Mouse (Mus musculus) intestine, embryonic 16.5 days (tissue): ENCODE data around the gene Aff3. TPM values are rescaled to one million over a fixed set of nuclear protein-coding genes. Genes with fewer than 3 reads are reported as not detected.
"Not testable (repeated sequence)": the region's sequence is repeated elsewhere in the genome, so short reads cannot be mapped to it uniquely, and the experiment has no call there.

Experiments
- ATAC-seq: fragments of 200-750 bp; cut with Nextera tagmentation; 2 replicates; pipeline ENCODE4 v1.8.0; 2017; ENCODE audit warnings: moderate TSS enrichment, moderate library complexity
- H3K27ac ChIP-seq: fragments of 300-500 bp; sonication (generic); 2 replicates; pipeline ENCODE4 v1.5.1; 2014; ENCODE audit warnings: mild to moderate bottlenecking, low read length
- H3K27me3 ChIP-seq: fragments of 300-500 bp; sonication (generic); replicated peaks from 2 replicates; pipeline ENCODE4 v1.6.1; 2014; ENCODE audit warnings: low read length, control low read depth, mixed read lengths; ENCODE audit not compliant: control insufficient read depth, insufficient read depth
- H3K36me3 ChIP-seq: fragments of 300-500 bp; sonication (generic); 2 replicates; pipeline ENCODE4 v1.6.1; 2014; ENCODE audit warnings: low read length, control low read depth; ENCODE audit not compliant: control insufficient read depth, insufficient read depth
- H3K4me1 ChIP-seq: fragments of 300-500 bp; sonication (generic); 2 replicates; pipeline ENCODE4 v1.6.1; 2014; ENCODE audit warnings: low read length, control low read depth, mixed read lengths; ENCODE audit not compliant: control insufficient read depth, insufficient read depth
- H3K4me2 ChIP-seq: fragments of 300-500 bp; sonication (generic); 2 replicates; pipeline ENCODE4 v1.6.1; 2014; ENCODE audit warnings: low read depth, low read length, control low read depth
- H3K4me3 ChIP-seq: fragments of 300-500 bp; sonication (generic); 2 replicates; pipeline ENCODE4 v1.5.1; 2014; ENCODE audit warnings: mild to moderate bottlenecking, low read length
- H3K9ac ChIP-seq: fragments of 300-500 bp; sonication (generic); 2 replicates; pipeline ENCODE4 v1.6.1; 2014; ENCODE audit warnings: low read depth, low read length
- H3K9me3 ChIP-seq: fragments of 300-500 bp; sonication (generic); 2 replicates; pipeline ENCODE4 v1.6.1; 2016; ENCODE audit warnings: low read length, control low read depth; ENCODE audit not compliant: control insufficient read depth
- WGBS: fragments of 180-500 bp; shearing (Covaris S2); extraction: QIAGEN DNeasy Blood & Tissue Kit; methylation state at CpG from one replicate; pipeline ENCODE4 v1.1.7; 2014; 5-methylcytosine and 5-hydroxymethylcytosine counted together
- polyA plus RNA-seq: library from polyadenylated mRNA; unstranded; fragments of >200 nt; fragmentation: Nextera tagmentation; extraction: Ambion mirVana; gene quantifications from 2 replicates; pipeline ENCODE4 v1.2.1, GENCODE M21; 2015

Gene Aff3
- polyA plus RNA-seq, 1 experiment from 2014 or later = 2.1 TPM

- no peaks in the 10 kb centered on the region for H3K9me3 ChIP-seq
- peaks cover 16% of the 10 kb centered on the region; the same call in 1 of the 2 replicates for H3K4me1 ChIP-seq
- WGBS = 56% methylated on average over 4 of the region's 4 CpGs
Measured at GRCm38 (mm10) chr1:38437671-38438070, 227.1 kb downstream of the Aff3 start.

GRCm38 (mm10) chr1:38436471-38437340 is 228.0 kb downstream of the Aff3 start:
- WGBS = 43% methylated on average over 12 of the region's 12 CpGs
- Histone ChIP-seq H3K27me3 (no peaks in the 10 kb centered on the region), H3K4me3 (no peak overlapping the region), H3K4me2 (no peak overlapping the region), H3K9ac (no peak overlapping the region), H3K4me1 (peaks cover 16% of the 10 kb centered on the region; the same call in 1 of the 2 replicates), H3K27ac (no peak overlapping the region), H3K36me3 (no peaks in the 10 kb centered on the region), H3K9me3 (no peaks in the 10 kb centered on the region)
- ATAC-seq = no peak

More at GRCm38 (mm10) chr1:38437671-38438070, 227.1 kb downstream of the Aff3 start:
- Histone ChIP-seq H3K27me3 (no peaks in the 10 kb centered on the region), H3K27ac (no peak overlapping the region), H3K4me3 (no peak overlapping the region), H3K9ac (no peak overlapping the region), H3K36me3 (no peaks in the 10 kb centered on the region), H3K4me2 (no peak overlapping the region)
- ATAC-seq = no peak

GRCm38 (mm10) chr1:38430311-38430710 is 234.4 kb downstream of the Aff3 start:
- H3K9ac ChIP-seq, H3K4me2 ChIP-seq, H3K4me3 ChIP-seq, H3K4me1 ChIP-seq, ATAC-seq, H3K9me3 ChIP-seq, H3K27me3 ChIP-seq, H3K36me3 ChIP-seq, H3K27ac ChIP-seq: not testable (repeated sequence)
- 94% methylated on average over 12 of the region's 12 CpGs for WGBS

GRCm38 (mm10) chr1:38428708-38429683 is 235.8 kb downstream of the Aff3 start:
- no peak overlapping the region for H3K4me2 ChIP-seq
- no peak overlapping the region for H3K9ac ChIP-seq
- H3K36me3 ChIP-seq = no peaks in the 10 kb centered on the region
- H3K9me3 ChIP-seq = no peaks in the 10 kb centered on the region
- no peak overlapping the region for H3K27ac ChIP-seq
- 57% methylated on average over 13 of the region's 13 CpGs for WGBS
- H3K27me3 ChIP-seq = no peaks in the 10 kb centered on the region
- H3K4me1 ChIP-seq = 0 out of 2 replicates have a peak, but pooled peaks cover 3% of the 10 kb centered on the region
- no peak overlapping the region for H3K4me3 ChIP-seq
- no peak for ATAC-seq

GRCm38 (mm10) chr1:38422921-38423320 is 241.8 kb downstream of the Aff3 start:
- Histone ChIP-seq H3K27ac (no peak overlapping the region), H3K9ac (no peak overlapping the region), H3K9me3 (no peaks in the 10 kb centered on the region), H3K27me3 (no peaks in the 10 kb centered on the region), H3K4me1 (0 out of 2 replicates have a peak, but pooled peaks cover 3% of the 10 kb centered on the region), H3K4me2 (no peak overlapping the region), H3K4me3 (no peak overlapping the region), H3K36me3 (no peaks in the 10 kb centered on the region)
- 76% methylated on average over 6 of the region's 6 CpGs for WGBS
- ATAC-seq = no peak

- H3K27ac ChIP-seq = no peak overlapping the region
- H3K36me3 ChIP-seq = no peaks in the 10 kb centered on the region
Measured at GRCm38 (mm10) chr1:38419331-38419730, 245.4 kb downstream of the Aff3 start.

GRCm38 (mm10) chr1:38418181-38419032 is 246.3 kb downstream of the Aff3 start:
- Histone ChIP-seq H3K27me3 (no peaks in the 10 kb centered on the region), H3K9me3 (no peaks in the 10 kb centered on the region), H3K36me3 (no peaks in the 10 kb centered on the region), H3K4me2 (no peak overlapping the region), H3K27ac (no peak overlapping the region), H3K4me3 (no peak overlapping the region), H3K9ac (no peak overlapping the region), H3K4me1 (no peaks in the 10 kb centered on the region)
- no peak for ATAC-seq
- 57% methylated on average over 12 of the region's 12 CpGs for WGBS

More at GRCm38 (mm10) chr1:38419331-38419730, 245.4 kb downstream of the Aff3 start:
- WGBS = 82% methylated on average over 4 of the region's 4 CpGs
- Histone ChIP-seq H3K9ac (no peak overlapping the region), H3K4me3 (no peak overlapping the region), H3K9me3 (no peaks in the 10 kb centered on the region), H3K27me3 (no peaks in the 10 kb centered on the region), H3K4me2 (no peak overlapping the region), H3K4me1 (no peaks in the 10 kb centered on the region)
- ATAC-seq = no peak

- Histone ChIP-seq H3K9me3 (no peaks in the 10 kb centered on the region), H3K27ac (no peak overlapping the region), H3K27me3 (no peaks in the 10 kb centered on the region), H3K4me3 (no peak overlapping the region), H3K4me1 (no peaks in the 10 kb centered on the region), H3K36me3 (no peaks in the 10 kb centered on the region), H3K4me2 (no peak overlapping the region), H3K9ac (no peak overlapping the region)
- ATAC-seq = no peak
- 79% methylated on average over 12 of the region's 12 CpGs for WGBS
Measured at GRCm38 (mm10) chr1:38417196-38417595, 247.6 kb downstream of the Aff3 start.
